Mouse (Mus musculus) ovary, postnatal 36 days (tissue): ENCODE results near the gene Prr12.
A peak's percentile ranks its signal among the peaks of the same experiment; 100 is the strongest.
"Not testable (repeated sequence)": the region's sequence is repeated elsewhere in the genome, so short reads cannot be mapped to it uniquely, and the experiment has no call there.

ENCODE experiments used
- DNase-seq: peaks from one replicate; pipeline ENCODE4 v3.0.0; 2022; ENCODE audit warnings: low spot score, mixed read lengths

The Prr12 gene

DNA sequence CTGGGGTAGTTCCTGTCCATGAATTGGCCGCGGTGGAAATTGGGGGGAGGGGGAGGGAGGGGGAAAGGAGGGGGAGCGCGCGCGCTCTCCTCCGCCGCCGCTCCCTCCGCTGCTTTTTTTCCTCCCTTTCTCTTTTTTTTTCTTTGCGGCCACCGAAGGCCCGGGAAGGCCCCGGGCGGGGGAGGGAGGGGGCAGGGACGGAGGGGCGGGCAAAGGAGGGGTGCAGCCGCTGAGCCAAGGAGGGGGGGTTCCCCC is at the start of gene Prr12:
Gene Prr12, minus strand, starts transcription at position 20 of the 255 bp plus-strand sequence.
- no peak for DNase-seq

- no peak for DNase-seq
Observed at GRCm38 (mm10) chr7:45102441-45102840, 49.8 kb upstream of the Prr12 start.

DNA sequence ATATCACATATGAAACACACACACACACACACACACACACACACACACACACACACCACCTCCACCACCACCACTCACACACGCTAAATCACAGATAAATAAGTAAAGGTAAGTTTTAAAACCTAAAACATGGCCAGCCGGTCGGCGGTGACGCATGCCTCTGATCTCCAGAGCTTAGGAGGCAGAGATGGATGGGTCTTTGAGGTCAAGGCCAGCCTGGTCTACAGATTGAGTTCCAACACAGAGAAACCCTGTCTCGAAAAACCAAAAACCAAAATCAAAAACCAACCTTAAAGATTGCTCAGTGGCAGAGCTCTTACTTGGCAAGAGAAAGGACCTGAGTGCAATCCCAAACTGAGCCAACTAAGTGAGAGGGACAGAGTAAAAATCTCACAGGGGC is 47.4 kb upstream of the Prr12 start:
- DNase-seq: no peak

DNA sequence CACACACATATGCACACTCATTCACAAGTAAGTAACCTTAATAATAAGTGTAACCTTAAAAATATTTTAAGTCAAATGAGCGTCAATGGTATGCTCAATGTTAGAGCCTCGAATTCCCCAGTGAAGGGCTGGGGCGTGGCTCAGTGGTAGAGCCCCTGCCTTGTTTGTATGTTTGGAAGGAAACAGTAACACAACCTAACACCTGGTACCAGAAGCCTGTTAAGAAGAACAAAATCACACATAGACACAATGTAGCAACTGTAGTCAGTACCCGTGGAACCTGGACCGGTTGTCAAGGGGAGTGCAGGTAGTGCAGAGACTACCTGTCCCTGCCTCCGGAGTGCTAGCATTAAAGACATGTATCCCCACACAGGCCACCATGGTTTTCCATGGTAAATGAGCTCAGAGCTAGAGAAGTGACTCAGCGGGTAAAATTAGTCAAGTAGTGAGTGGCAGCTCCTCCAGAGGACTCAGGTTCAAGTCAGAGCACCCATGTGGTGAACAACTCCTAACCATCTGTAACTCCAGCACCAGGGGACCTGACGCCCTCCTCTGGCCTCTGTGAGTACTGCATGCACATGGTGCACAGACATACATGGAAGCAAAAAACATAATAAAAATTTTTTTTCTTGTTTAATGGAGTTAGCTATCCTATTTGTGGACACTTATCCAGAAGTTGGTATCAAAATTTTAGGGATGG is 46.0 kb upstream of the Prr12 start:
- DNase-seq: no peak

DNA sequence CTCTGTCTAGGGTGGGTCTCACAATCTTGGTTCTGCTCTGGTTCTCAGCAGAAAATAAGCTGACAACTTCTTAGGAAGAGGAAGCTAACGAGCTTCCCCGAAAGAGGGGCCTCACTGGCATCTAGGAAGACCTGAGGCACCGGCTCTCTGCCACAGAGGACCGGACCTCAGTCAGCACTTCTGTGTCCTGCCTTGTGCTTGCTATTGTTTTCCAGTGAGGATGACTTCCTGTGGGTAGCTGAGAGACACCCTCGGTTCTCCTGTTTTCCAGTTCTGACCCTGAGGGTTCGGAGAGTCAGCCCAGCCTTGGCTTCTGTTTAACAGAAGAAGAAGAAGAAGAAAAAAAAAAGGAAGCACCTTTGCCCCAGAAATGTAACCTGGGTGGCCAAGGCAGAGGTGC is 44.8 kb upstream of the Prr12 start:
- DNase-seq: no peak

GRCm38 (mm10) chr7:45095965-45096364 is 43.3 kb upstream of the Prr12 start:
- DNase-seq: not testable (repeated sequence)

- no peak for DNase-seq
Observed at GRCm38 (mm10) chr7:45095367-45095766, 42.7 kb upstream of the Prr12 start.

- no peak for DNase-seq
Observed at GRCm38 (mm10) chr7:45094121-45094520, 41.4 kb upstream of the Prr12 start.

DNA sequence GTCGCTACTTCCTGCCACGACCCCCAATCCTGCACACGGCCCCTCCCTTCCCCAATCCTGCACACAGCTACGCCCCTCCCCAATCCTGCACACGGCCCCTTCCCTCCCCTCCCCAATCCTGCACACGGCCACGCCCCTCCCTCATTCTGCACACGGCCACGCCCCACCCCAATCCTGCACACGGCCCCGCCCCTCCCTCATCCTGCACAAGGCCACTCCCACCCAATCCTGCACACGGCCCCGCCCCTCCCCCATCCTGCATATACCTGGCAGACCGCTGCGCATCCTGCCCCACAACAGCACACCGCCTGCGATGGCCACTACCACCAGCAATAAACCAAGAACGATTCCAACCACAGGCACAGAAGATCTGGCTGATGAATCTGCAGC is 40.8 kb upstream of the Prr12 start:
- no peak for DNase-seq

GRCm38 (mm10) chr7:45092828-45093515 is 40.3 kb upstream of the Prr12 start:
- no peak for DNase-seq

DNA sequence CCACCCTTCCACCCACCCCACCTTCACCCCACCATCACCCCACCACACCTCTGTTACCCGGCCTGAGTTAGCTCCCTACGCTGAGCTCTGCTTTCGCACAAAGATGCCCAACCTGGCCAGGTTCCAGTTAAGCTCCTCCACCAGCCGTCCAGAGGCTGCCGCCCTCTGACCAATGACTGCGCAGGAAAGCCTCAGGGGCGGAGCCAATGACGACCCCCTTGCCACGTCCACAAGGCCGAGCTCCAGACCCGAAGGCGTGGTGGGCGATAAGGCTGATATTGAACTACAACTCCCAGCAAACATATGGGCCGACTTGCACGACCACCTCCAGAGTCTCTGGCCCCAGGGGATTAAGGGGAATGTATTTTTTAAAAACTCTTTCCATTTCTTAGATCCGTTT is 39.4 kb upstream of the Prr12 start, which contains the start of gene Rcn3:
Gene Rcn3, minus strand, starts transcription at position 174 of the 400 bp plus-strand sequence.
- peak; percentile 90 for DNase-seq

DNA sequence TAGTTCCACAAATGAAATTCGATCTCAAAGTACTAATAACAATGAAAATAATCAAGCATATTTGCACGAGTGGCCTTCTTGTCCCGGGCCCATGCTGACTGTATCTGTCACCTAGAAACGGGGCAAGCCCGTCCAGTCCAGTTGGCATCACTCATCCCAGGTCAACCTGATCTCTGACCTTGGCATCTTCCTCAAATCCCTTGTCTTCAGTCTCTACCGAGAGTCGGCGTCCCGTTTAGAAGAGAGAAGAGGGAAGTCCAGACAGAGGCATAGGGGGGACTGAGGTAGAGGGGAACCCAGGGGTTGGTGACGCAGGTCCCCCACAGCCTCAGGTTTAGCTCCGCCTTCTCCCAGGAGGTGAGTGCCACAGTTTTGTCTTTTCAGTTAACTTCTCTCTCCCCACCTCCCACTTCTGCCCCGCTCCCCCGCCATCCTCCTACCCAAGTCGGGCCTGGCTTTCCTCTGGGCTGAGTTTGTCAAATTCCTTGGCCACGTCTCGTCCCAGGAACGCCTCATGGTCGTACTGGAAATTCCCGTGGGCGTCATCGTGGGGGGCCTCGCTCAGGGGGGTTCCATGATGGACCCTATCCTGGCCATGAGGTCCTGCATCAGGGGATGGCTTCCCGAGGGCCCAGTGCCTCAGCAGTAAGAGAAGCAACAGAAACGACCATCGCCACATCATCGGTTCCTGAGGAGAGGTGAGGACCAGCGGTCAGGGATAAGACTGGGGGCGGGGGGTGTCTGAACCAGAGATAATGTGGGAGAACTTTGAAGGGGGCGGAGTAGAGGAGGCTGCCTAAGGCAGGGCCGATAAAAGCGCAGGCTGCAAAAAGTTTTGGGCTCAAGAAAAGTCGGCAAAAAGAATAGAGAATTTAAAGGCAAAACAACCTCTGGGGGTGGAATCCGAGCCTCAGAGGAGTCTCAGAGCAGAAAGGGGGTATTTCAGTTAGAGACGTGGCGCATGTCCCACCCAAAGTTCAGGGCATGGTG is 38.6 kb upstream of the Prr12 start:
- peak; percentile 45 for DNase-seq

- no peak for DNase-seq
Observed at GRCm38 (mm10) chr7:45090251-45090977, 37.7 kb upstream of the Prr12 start.

DNA sequence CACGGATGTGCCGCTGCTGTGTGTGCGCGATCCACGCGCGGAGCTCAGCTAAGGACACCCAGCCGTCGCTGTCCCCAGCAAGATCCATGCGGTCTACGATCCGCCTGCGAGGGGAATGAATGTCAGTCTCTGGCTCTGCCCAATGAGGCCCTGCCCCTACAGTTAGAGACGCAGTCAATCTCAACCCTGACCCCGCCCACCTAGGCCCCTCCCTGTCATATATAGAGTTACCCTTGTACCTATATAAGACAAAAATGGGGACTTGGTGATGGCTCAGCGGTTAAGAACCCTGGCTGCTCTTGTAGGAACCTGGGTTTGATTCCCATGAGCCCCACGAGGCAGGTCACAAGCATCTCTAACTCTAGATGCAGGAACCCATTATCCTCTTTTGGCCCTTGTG is 35.9 kb upstream of the Prr12 start:
- no peak for DNase-seq

DNA sequence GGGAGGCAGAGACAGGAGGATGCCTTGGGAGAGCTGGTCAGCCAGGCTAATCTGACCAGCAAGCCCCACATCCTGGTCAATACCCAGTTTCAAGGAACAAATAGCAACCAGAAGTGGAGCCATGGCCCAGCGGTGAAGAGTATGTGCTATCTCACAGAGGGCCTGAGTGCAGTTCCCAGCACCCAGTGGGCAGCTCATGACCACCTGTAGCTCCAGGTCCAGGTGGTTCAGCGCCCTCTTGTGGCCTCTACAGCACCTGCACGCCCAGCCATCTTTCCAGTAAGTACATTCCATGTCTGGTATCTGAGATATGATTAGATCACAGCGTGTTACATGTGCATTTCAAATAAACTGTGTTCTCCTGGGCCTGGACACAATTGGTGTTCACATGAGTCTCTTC is 33.4 kb upstream of the Prr12 start:
- no peak for DNase-seq

GRCm38 (mm10) chr7:45083300-45083890 is 30.7 kb upstream of the Prr12 start:
- no peak for DNase-seq

GRCm38 (mm10) chr7:45082401-45083299 is 30.0 kb upstream of the Prr12 start:
- DNase-seq: no peak

DNA sequence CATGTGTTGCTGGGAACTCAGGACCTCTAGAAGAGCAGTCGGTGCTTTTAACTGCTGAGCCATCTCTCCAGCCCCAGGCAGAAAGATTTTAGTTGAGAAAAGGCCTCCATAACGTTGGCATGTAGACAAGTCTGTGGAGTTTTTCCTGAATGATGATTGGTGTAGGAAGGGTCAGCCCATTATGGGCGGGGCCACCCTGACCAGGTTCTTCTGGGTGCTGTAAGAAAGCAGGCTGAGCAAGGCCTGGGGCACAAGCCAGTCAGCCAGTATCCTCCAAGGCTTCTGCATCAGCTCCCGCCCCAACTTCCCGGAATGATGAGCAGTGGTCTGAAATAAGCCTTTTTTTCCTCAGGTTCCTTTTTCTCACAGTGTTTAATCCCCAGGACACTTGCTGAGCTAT is 28.3 kb upstream of the Prr12 start:
- no peak for DNase-seq

DNA sequence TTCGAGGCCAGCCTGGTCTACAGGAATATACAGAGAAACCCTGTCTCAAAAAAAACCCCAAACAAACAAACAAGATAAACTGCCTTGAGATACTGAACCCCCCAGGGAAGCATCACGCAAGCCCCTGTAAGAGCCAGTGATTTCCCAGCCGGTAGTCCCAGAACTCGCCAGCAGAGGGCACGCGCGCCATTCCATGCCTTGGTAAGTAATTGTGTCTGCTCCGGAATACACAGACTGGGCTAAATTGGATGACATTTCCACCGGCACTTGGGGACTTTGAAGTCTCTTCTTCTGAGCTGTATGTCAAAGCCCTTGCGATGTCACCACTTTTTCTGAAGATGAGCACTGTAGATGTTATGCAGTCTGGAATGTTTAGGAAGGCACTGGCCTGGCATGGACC is 27.2 kb upstream of the Prr12 start:
- peak; percentile 87 for DNase-seq

- peak; percentile 74 for DNase-seq
Observed at GRCm38 (mm10) chr7:45078513-45078912, 25.8 kb upstream of the Prr12 start.

- no peak for DNase-seq
Observed at GRCm38 (mm10) chr7:45077829-45078228, 25.1 kb upstream of the Prr12 start.
